Mouse (Mus musculus) forebrain, postnatal 0 days (tissue): ENCODE measurements around the gene Gm11213. TPM values are rescaled to one million over a fixed set of nuclear protein-coding genes. Genes with fewer than 3 reads are reported as not detected.

Source experiments
- ATAC-seq: fragments of 200-750 bp; cut with Nextera tagmentation; 2 replicates; pipeline ENCODE4 v1.8.0; 2017; ENCODE audit warnings: mild to moderate bottlenecking, moderate library complexity
- DNase-seq: peaks from one replicate; pipeline ENCODE4 v3.0.0-alpha.2; 2015
- H3K27ac ChIP-seq: fragments of 300-500 bp; sonication (generic); 2 replicates; pipeline ENCODE4 v1.5.1; 2014; ENCODE audit warnings: low read depth, mild to moderate bottlenecking, antibody characterized with exemption, low read length, moderate library complexity, mixed read lengths
- H3K27me3 ChIP-seq: fragments of 300-500 bp; sonication (generic); 2 replicates; pipeline ENCODE4 v1.6.1; 2014; ENCODE audit warnings: mild to moderate bottlenecking, low read length, mixed read lengths; ENCODE audit not compliant: insufficient read depth
- H3K36me3 ChIP-seq: fragments of 300-500 bp; sonication (generic); 2 replicates; pipeline ENCODE4 v1.6.1; 2014; ENCODE audit warnings: mild to moderate bottlenecking, moderate library complexity; ENCODE audit not compliant: insufficient read depth
- H3K4me1 ChIP-seq: fragments of 300-500 bp; sonication (generic); 2 replicates; pipeline ENCODE4 v1.6.1; 2014; ENCODE audit warnings: antibody characterized with exemption; ENCODE audit not compliant: insufficient read depth
- H3K4me2 ChIP-seq: fragments of 300-500 bp; sonication (generic); 2 replicates; pipeline ENCODE4 v1.6.1; 2014; ENCODE audit warnings: low read depth, mild to moderate bottlenecking, moderate library complexity
- H3K4me3 ChIP-seq: fragments of 300-500 bp; sonication (generic); 2 replicates; pipeline ENCODE4 v1.5.1; 2014; ENCODE audit warnings: low read depth, low read length, mixed read lengths
- H3K9ac ChIP-seq: fragments of 300-500 bp; sonication (generic); 2 replicates; pipeline ENCODE4 v1.6.1; 2014; ENCODE audit warnings: mild to moderate bottlenecking
- H3K9me3 ChIP-seq: fragments of 300-500 bp; sonication (generic); 2 replicates; pipeline ENCODE4 v1.6.1; 2016; ENCODE audit warnings: low read length
- CTCF ChIP-seq: sonication (generic); IDR thresholded peaks from 2 replicates; pipeline ENCODE4 v1.5.1; 2016; ENCODE audit warnings: antibody characterized with exemption, control low read depth, low read depth
- WGBS: fragments of 180-500 bp; shearing (Covaris S2); extraction: QIAGEN DNeasy Blood & Tissue Kit; methylation state at CpG from one replicate; pipeline ENCODE4 v1.1.7; 2014; 5-methylcytosine and 5-hydroxymethylcytosine counted together
- polyA plus RNA-seq: library from polyadenylated mRNA; unstranded; fragments of >200 nt; fragmentation: Nextera tagmentation; extraction: Ambion mirVana; gene quantifications from 2 replicates; pipeline ENCODE4 v1.2.1, GENCODE M21; 2015
- total RNA-seq: library from RNA; depleted of rRNA; stranded (reverse); fragments of >200 nt; gene quantifications from 2 replicates; pipeline ENCODE4 v1.2.3, GENCODE M21; 2014

The Gm11213 gene
- total and polyA plus RNA-seq, 2 experiments from 2014 or later = not detected

GRCm38 (mm10) chr4:63625563-63626080, 20.6 kb upstream of the Gm11213 start:
- TF ChIP-seq CTCF = no peak
- no peak for ATAC-seq
- no peak overlapping the region for H3K4me2 ChIP-seq
- 81% methylated on average over 3 of the region's 3 CpGs for WGBS
- H3K27me3 ChIP-seq = no peaks in the 10 kb centered on the region
- no peak overlapping the region for H3K4me3 ChIP-seq
- no peak for DNase-seq
- H3K9me3 ChIP-seq = no peaks in the 10 kb centered on the region
- H3K9ac ChIP-seq = no peak overlapping the region
- H3K36me3 ChIP-seq = no peaks in the 10 kb centered on the region
- H3K4me1 ChIP-seq = no peaks in the 10 kb centered on the region
- H3K27ac ChIP-seq = no peak overlapping the region

GRCm38 (mm10) chr4:63622378-63622835, 17.3 kb upstream of the Gm11213 start, which contains the start of gene Tex48:
Gene Tex48 (minus strand): TSS chr4:63622428.
- 59% methylated on average over 5 of the region's 5 CpGs for WGBS

GRCm38 (mm10) chr4:63621861-63622260, 16.8 kb upstream of the Gm11213 start:
- TF ChIP-seq CTCF = no peak
- no peak for ATAC-seq
- Histone ChIP-seq H3K27me3 (no peaks in the 10 kb centered on the region), H3K9me3 (no peaks in the 10 kb centered on the region), H3K27ac (no peak overlapping the region), H3K36me3 (no peaks in the 10 kb centered on the region), H3K4me2 (no peak overlapping the region), H3K9ac (no peak overlapping the region), H3K4me3 (no peak overlapping the region), H3K4me1 (no peaks in the 10 kb centered on the region)
- DNase-seq = no peak
- 77% methylated on average over 2 of the region's 2 CpGs for WGBS

More at GRCm38 (mm10) chr4:63622378-63622835, 17.3 kb upstream of the Gm11213 start, which contains the start of gene Tex48:
- no peak for DNase-seq
- Histone ChIP-seq H3K9ac (no peak within 1 kb of the TSS), H3K36me3 (no peaks in the 10 kb centered on the region), H3K4me2 (no peak within 1 kb of the TSS), H3K27ac (no peak within 1 kb of the TSS), H3K9me3 (no peaks in the 10 kb centered on the region), H3K4me1 (no peaks in the 10 kb centered on the region), H3K4me3 (no peak within 1 kb of the TSS), H3K27me3 (no peaks in the 10 kb centered on the region)
- TF ChIP-seq CTCF = peak; percentile 41
- no peak for ATAC-seq

- TF ChIP-seq CTCF = no peak
- Histone ChIP-seq H3K36me3 (no peaks in the 10 kb centered on the region), H3K4me3 (no peak overlapping the region), H3K4me1 (no peaks in the 10 kb centered on the region), H3K27me3 (no peaks in the 10 kb centered on the region), H3K27ac (no peak overlapping the region), H3K9ac (no peak overlapping the region), H3K4me2 (no peak overlapping the region), H3K9me3 (no peaks in the 10 kb centered on the region)
- no peak for DNase-seq
- WGBS = 85% methylated on average over 7 of the region's 7 CpGs
- no peak for ATAC-seq
Observed at GRCm38 (mm10) chr4:63608391-63608790, 3.3 kb upstream of the Gm11213 start.

- Histone ChIP-seq H3K36me3 (no peaks in the 10 kb centered on the region), H3K4me2 (no peak overlapping the region), H3K27me3 (no peaks in the 10 kb centered on the region), H3K4me1 (no peaks in the 10 kb centered on the region), H3K4me3 (no peak overlapping the region), H3K9ac (no peak overlapping the region), H3K27ac (no peak overlapping the region), H3K9me3 (no peaks in the 10 kb centered on the region)
- ATAC-seq (no peak), DNase-seq (no peak)
- TF ChIP-seq CTCF = no peak
- WGBS = 78% methylated on average over 1 of the region's 1 CpGs
Observed at GRCm38 (mm10) chr4:63605968-63606367, 907 bp upstream of the Gm11213 start.

GRCm38 (mm10) chr4:63605545-63605944, 484 bp upstream of the Gm11213 start:
- no peak overlapping the region for H3K27ac ChIP-seq
- WGBS = 92% methylated on average over 3 of the region's 3 CpGs
- TF ChIP-seq CTCF = no peak
- H3K4me2 ChIP-seq = no peak overlapping the region
- H3K9ac ChIP-seq = no peak overlapping the region
- no peaks in the 10 kb centered on the region for H3K9me3 ChIP-seq
- ATAC-seq = no peak
- no peaks in the 10 kb centered on the region for H3K27me3 ChIP-seq
- H3K4me3 ChIP-seq = no peak overlapping the region
- no peak for DNase-seq
- H3K4me1 ChIP-seq = no peaks in the 10 kb centered on the region
- no peaks in the 10 kb centered on the region for H3K36me3 ChIP-seq

GRCm38 (mm10) chr4:63601263-63601662, 3.8 kb downstream of the Gm11213 start:
- no peak for TF ChIP-seq CTCF
- Histone ChIP-seq H3K4me1 (no peaks in the 10 kb centered on the region), H3K9me3 (no peaks in the 10 kb centered on the region), H3K36me3 (no peaks in the 10 kb centered on the region), H3K9ac (no peak overlapping the region), H3K4me3 (no peak overlapping the region), H3K27me3 (no peaks in the 10 kb centered on the region), H3K4me2 (no peak overlapping the region), H3K27ac (no peak overlapping the region)
- DNase-seq = no peak
- ATAC-seq = no peak

GRCm38 (mm10) chr4:63600786-63601185, 4.3 kb downstream of the Gm11213 start:
- 87% methylated on average over 6 of the region's 6 CpGs for WGBS

More at GRCm38 (mm10) chr4:63600786-63601185, 4.3 kb downstream of the Gm11213 start:
- H3K4me2 ChIP-seq = no peak overlapping the region
- ATAC-seq (no peak), DNase-seq (no peak)
- no peaks in the 10 kb centered on the region for H3K9me3 ChIP-seq
- H3K27ac ChIP-seq = no peak overlapping the region
- TF ChIP-seq CTCF = no peak
- H3K4me3 ChIP-seq = no peak overlapping the region
- H3K27me3 ChIP-seq = no peaks in the 10 kb centered on the region
- no peaks in the 10 kb centered on the region for H3K4me1 ChIP-seq
- H3K9ac ChIP-seq = no peak overlapping the region
- H3K36me3 ChIP-seq = no peaks in the 10 kb centered on the region
